Mouse (Mus musculus): Measurements from ENCODE around the gene Adamts10.

- TF ChIP-seq CTCF (IDR thresholded peaks at IDR 0.05; ENCODE audit: borderline replicate concordance, insufficient read depth, low read depth, low read length), result no peak
- TF ChIP-seq POLR2A (IDR thresholded peaks at IDR 0.05; ENCODE audit: borderline replicate concordance, insufficient read depth, low read length), result no peak
Observed at GRCm38 (mm10) chr17:33601947-33602346, 77.9 kb downstream of the Adamts10 start.

All from cerebellum, adult 2 months (tissue).